Mouse (Mus musculus) B cell, adult 2 months (primary cell): ENCODE measurements around the gene St8sia1.

Source experiments
- DNase-seq, 2 experiments: peaks; one replicate each; pipeline ENCODE4 v3.0.0; 2022

St8sia1 gene

GRCm38 (mm10) chr6:142863881-142864280 is 100.4 kb downstream of the St8sia1 start:
- DNase-seq = no peak

- DNase-seq = no peak
Measured at GRCm38 (mm10) chr6:142862265-142862664, 102.0 kb downstream of the St8sia1 start.

GRCm38 (mm10) chr6:142860396-142860795 is 103.9 kb downstream of the St8sia1 start:
- DNase-seq = no peak

GRCm38 (mm10) chr6:142859946-142860345 is 104.3 kb downstream of the St8sia1 start:
- DNase-seq = no peak

- peak in 1 of 2 experiments; percentile 21 for DNase-seq
Measured at GRCm38 (mm10) chr6:142858937-142859336, 105.3 kb downstream of the St8sia1 start.

- DNase-seq = no peak
Measured at GRCm38 (mm10) chr6:142856258-142856874, 107.9 kb downstream of the St8sia1 start.

GRCm38 (mm10) chr6:142855761-142856160 is 108.5 kb downstream of the St8sia1 start:
- DNase-seq = no peak

GRCm38 (mm10) chr6:142852419-142853377 is 111.6 kb downstream of the St8sia1 start:
- no peak for DNase-seq

- DNase-seq = no peak
Measured at GRCm38 (mm10) chr6:142850436-142850835, 113.8 kb downstream of the St8sia1 start.

- no peak for DNase-seq
Measured at GRCm38 (mm10) chr6:142849326-142849725, 114.9 kb downstream of the St8sia1 start.

- no peak for DNase-seq
Measured at GRCm38 (mm10) chr6:142847914-142848674, 116.2 kb downstream of the St8sia1 start.

- DNase-seq = no peak
Measured at GRCm38 (mm10) chr6:142846855-142847254, 117.4 kb downstream of the St8sia1 start.

- no peak for DNase-seq
Measured at GRCm38 (mm10) chr6:142845066-142845465, 119.2 kb downstream of the St8sia1 start.

- DNase-seq = no peak
Measured at GRCm38 (mm10) chr6:142844061-142844460, 120.2 kb downstream of the St8sia1 start.

GRCm38 (mm10) chr6:142838501-142838900 is 125.8 kb downstream of the St8sia1 start:
- DNase-seq = no peak

- no peak for DNase-seq
Measured at GRCm38 (mm10) chr6:142837326-142837725, 126.9 kb downstream of the St8sia1 start.

- DNase-seq = no peak
Measured at GRCm38 (mm10) chr6:142835726-142836125, 128.5 kb downstream of the St8sia1 start.

GRCm38 (mm10) chr6:142834911-142835310 is 129.3 kb downstream of the St8sia1 start:
- no peak for DNase-seq

- DNase-seq = no peak
Measured at GRCm38 (mm10) chr6:142831706-142832105, 132.5 kb downstream of the St8sia1 start.

GRCm38 (mm10) chr6:142831243-142831642 is 133.0 kb downstream of the St8sia1 start:
- DNase-seq = peak; percentile 7 to 9

GRCm38 (mm10) chr6:142830221-142830620 is 134.0 kb downstream of the St8sia1 start:
- no peak for DNase-seq

GRCm38 (mm10) chr6:142825449-142825848 is 138.8 kb downstream of the St8sia1 start:
- DNase-seq = no peak
